Mouse (Mus musculus) spleen, postnatal 36 days (tissue): ENCODE measurements around the gene Fgf4.
"Not testable (repeated sequence)": the region's sequence is repeated elsewhere in the genome, so short reads cannot be mapped to it uniquely, and the experiment has no call there.

Experiments used
- DNase-seq, 2 experiments: peaks; one replicate each; pipeline ENCODE4 v3.0.0; 2022; ENCODE audit warnings: low spot score in 2 of 2, mixed read lengths in 1 of 2

The Fgf4 gene

DNA sequence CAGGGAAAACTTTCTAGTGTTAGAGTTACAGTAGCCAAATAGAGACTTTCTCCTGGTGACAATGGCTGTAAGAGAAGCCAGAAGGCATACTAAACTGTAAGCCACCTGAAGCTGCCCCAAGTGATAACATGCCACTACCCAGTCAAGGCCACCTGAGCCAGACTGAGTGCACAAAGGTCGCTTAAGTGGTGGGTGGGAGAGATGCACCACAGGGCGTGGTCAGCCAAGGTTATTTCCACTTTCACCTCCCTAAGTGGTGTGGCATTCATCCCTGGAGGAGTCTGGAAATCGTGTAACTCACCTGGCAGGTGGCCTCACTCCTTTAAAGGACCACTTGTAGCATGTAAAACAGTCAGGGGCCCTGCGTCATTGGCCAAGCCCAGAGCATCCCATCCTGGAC is 20.0 kb downstream of the Fgf4 start:
- no peak for DNase-seq

DNA sequence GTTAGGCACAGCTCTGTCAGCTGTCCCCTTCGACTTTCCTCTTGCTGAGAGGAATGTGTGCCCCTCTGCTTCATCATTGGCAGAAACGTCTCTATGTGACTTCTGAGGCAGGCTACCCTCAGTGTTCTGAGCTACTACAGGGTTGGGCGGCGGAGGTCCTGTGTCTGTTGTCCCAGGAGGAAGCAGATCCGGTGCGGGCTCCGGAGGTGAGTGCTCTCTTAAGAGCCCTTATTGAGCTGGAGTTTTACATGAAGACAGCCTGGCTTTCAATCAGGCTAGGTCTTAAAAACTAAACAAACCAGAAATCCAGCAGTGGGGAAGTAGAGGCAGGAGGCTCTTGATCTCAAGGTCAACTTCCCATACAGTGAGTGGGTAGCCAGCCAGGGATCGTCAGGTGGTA is 20.4 kb downstream of the Fgf4 start:
- DNase-seq = no peak

DNA sequence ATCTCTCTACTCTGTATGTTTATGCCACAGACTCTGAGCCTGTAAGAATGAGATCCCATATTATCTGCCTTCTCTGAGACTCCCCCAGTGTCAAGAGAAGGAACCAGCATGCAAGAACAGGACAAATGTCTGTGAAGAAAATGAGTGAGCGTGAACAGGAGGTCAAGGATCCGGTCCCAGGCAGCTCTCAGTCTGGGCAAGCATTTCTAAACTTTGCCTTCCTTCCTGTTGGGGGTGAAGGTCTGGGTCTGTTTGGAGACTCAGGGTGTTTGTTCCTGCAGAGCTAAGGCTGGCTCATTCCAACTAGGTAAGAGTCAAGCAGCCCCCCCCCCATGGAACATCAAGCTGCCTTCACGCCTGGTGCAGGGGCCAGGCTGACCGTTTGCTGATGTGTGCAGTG is 25.3 kb downstream of the Fgf4 start:
- DNase-seq = no peak

DNA sequence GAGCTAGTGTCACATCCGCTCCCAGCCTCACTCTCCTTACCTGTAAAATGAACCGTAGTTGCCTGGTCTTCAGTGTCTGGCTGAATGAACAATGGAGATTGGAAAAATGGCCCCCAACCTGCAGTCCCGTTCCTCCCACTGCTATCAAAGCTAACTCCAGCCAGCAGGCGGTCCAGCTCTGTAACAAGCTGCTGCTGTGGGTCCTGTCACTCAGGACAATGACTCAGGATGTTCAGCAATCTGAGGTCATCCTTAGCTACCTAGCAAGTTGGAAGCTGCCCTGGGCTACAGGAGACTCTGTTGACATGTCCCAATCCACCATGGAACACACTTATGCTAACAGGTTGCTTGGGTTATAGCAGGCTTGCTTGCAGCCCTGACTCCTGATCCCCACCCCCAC is 26.0 kb downstream of the Fgf4 start:
- DNase-seq = no peak

DNA sequence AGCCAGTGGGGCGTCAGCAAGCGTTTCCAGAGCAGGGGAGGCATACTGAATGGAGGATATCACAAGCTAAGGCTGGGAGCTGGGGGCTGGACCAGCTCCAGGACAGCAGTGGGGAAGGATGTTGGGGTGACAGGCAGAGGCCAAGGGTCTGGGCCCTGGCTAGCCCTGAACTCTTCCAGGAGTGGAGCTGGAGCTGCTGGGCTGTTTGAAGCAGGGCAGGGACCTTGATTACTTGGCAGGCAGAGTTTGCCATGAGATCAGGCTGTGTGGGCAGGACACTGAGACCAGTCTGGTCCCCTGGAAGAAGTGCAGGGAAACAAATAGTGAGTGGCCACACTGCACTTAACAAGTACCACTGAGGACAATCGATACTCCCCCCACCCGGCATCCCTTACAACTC is 27.1 kb downstream of the Fgf4 start:
- DNase-seq = no peak

DNA sequence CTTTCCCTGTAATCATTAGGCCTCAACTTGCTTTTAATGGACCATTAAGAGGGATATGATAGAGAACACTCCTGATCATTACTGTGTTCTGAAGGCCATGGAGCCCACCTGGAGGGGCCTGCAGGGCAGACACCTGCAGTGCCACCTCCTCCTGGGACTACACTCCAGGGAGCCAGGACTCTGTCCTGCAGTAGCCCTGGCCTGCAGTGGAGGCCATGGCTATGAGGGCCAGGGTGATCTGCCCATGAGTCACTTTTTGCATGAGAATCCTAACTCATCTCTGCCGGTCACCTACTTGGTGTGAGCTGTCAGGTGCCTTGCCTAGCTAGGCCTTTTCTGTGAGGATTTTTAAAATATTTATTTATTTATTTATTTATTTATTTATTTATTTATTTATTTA is 31.2 kb downstream of the Fgf4 start:
- DNase-seq = no peak

DNA sequence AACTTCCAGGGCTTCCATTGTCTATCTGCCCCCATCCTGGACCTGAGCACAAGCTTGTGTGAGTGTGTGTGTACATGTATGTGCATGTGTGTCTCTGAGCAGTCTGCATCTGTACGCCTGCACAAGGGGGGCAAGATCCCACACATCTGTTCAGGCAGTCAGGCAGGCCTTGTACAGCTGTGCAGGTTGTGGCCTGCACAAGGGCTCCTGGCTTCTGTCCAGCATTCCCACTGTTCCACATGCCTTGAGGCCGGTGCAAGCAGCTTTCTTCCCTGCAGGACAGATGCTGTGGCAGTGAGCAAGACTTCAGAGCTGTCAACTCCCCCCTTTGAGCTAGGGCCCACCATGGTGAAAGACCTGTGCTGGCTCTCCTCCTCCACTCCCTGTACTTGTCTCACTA is 35.9 kb downstream of the Fgf4 start:
- DNase-seq = no peak

DNA sequence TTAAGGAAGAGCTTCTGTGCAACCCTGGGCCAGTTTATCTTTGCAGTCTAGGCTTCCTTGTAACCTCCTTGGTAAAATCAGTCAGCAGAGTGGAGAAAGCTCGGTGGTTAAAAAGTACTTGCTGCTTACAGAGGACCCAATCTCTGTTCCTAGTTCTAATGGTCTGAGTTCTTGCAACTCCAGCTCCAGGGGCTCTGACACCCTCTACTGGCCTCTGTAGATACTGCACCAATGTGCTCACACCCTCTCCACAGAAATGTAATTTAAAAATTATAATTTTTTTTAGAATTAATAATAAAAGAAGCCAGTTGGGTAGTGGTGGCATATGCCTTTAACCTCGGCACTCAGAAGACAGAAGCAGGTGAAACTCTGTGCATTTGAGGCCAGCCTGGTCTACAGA is 40.5 kb downstream of the Fgf4 start:
- DNase-seq = no peak

DNA sequence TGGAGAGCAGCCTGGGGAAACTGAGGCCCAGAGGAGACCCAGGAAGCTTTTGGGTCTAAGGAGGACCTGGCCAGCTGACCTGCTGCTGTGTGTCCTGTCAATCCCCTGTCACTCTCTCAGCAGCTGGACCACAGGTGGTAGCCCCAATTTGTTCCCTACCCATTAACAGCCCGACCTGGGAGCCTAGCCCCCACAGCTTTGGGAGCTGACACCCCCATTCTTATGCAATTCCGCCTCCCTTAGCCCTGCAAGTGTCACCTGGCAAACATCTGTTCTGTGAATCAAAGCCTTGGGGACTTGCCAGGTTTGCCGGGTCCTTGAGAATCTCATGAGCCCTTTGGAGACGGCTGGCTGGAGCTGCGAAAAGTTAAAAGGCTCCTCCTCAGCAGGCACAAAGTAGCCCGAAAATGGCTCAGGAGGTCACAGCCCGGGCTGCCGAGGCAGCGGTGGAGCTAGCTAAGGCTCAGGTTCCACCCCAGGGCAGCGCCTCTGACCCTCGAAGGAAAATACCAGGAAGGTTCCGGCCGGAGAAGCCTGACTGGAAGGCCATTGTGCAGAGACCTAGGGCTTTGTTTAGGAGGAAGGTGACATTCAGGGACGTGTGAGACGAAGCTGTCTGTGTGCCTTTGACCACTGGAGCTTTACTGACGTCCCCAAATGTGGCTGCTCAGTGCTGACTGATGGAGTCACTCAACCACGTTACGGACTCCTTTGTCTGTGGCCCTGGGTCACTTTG is 41.6 kb downstream of the Fgf4 start:
- DNase-seq = no peak

DNA sequence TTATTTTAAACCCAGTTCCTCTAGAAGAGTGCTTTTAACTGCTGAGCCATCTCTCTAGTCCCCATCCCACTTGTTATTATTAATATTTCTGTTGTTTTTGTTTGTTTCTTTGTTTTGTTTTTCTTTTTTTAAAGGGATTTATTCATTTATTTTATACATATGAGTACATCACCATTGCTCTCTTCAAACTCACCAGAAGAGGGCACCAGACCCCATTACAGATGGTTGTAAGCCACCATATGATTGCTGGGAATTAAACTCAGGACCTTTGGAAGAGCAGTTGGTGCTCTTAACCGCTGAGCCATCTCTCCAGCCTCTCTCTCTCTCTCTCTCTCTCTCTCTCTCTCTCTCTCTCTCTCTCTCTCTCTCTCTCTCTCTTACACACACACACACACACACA is 43.5 kb downstream of the Fgf4 start:
- DNase-seq = not testable (repeated sequence)

DNA sequence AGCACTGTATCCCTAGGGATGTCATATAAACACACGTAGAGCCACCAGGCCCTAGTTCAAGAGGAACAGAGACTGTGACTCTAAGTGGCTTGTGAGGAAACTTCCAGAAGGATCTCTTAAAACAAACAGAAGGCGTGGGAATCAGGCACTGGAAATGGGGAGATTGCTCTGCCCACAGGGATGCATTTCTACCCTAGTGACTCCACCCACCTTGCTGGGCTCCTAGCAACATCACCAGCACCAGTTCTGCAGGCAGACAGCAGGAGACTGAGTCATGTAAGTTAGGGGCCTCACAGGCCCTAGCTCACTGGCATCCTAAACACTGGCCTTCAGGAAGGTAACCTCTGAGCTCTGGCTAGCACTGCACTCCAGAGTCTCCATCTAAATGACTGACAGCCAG is 44.7 kb downstream of the Fgf4 start:
- no peak for DNase-seq

DNA sequence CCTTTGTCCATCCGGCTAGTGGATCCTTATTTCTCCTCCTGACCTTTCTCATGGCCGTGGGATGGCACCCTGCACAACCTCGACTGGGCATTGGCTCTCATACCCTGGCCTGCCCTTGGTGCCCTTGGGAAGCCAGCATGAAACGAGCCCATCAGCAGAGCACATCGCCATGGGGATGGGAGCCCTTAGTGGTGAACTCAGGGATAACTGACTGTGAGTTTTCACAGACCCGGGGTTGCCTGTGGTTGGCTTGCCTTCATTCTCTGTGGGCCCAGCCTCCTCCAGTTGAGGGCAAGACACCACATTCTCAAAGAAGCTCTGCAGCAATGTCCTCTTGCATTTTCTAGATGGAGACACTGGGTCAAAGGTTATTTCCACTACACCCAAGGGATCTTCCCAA is 45.2 kb downstream of the Fgf4 start:
- no peak for DNase-seq

DNA sequence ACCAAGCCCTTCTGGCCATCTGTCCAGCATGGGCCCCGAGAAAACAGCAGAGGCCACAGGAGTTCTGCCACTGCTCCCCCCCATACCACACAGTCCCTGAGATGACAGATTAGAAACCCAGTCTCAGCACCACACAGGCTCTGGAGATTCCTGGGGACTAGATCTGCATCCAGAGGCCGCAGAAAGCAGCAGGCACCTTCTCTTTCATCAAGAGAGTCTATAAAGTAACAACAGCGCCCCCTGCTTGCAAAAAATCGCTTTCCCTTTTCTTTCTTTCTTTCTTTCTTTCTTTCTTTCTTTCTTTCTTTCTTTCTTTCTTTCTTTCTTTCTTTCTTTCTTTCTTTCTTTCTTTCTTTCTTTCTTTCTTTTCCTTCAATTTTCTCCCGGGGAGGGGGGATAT is 47.0 kb downstream of the Fgf4 start:
- DNase-seq = no peak

DNA sequence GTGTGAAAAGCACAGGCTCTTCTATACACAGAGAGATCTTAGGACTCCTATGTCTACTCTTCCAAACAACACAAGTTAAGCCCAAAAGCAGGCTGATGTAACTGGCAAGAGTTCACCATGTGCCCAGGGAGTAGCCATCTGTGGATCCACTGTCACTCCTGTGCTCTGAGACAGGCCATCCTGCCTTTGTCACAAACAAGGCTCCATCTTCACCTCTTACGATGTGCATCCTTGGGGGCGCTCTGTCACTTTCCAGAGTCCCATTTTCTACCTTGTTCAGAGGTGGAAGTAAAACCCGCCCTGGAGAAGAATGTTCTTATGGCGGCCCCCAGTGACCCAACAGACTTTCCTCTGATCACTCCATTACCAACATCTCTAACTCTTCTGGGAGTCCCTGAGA is 47.5 kb downstream of the Fgf4 start:
- no peak for DNase-seq

DNA sequence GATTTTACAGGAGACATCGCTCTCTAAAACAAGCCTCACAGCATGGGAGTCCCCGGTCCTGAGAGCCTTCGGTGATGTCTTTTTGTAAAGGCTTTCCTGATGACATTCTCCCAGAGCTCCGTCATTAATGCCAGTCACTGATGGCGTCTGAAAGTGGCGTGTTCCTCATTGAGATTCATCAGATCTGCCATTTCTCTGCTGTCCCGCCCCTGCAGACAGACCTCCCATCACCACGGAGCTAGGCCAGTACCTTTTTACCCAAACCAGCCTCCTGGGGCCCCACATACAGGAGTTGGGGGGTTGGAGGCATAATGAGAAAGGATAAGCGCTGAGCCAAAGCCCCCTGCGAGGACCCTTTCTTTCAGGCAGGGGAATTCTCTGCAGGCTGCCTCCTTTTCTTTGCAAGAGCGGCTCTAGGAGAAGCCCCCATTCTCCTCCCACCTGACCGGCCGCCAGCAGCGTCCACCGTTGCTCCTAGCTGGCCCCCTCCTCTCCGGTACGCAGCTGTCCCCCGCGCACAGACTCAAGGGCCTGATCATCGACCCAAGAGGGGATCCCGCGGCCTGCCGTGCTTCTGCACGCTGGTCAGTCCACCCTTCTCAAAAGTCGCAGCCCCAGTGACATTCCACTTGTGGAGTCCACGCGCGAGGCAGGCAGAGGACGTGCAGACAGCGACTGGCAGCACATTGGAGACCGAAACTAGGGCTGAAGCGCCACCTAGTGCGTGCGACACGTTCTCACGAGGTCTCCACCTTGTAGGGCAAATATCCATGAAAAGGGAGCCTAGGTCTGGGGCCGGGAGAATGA is 48.3 kb downstream of the Fgf4 start:
- peak; percentile 24 to 26 for DNase-seq

DNA sequence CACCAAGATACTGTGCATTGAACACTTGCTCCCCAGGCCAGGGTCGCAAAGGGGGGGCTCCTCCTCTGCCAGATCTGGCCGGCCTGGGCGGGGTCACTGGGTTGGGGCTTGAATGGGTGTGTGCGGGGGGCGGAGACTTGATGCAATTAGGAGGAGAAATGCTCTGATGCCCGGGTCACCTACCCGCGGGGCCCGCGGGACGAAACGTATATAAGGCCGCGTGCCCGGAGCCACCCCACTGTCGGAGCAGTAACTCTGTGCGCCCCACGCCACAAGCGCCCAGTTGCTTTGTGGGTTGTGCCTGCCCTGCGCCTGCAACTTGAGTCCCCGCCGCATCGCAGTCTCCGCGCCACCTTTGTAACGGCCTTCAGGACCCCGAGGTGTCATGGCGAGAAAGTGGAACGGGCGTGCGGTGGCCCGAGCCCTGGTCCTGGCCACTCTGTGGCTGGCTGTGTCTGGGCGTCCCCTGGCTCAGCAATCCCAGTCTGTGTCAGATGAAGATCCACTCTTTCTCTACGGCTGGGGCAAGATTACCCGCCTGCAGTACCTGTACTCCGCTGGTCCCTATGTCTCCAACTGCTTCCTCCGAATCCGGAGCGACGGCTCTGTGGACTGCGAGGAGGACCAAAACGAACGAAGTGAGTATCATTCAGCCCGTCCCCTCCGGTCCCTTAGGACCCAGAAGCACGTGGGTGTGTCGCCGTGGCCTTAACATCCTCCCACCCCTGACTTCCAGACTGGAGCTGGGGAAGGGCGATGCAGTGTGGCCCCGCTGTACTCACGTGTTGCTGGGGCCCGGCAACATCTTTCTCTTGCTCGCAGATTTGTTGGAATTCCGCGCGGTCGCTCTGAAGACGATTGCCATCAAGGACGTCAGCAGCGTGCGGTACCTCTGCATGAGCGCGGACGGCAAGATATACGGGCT is 49.4 kb downstream of the Fgf4 start, which contains the start of gene Fgf15:
Fgf15 (plus strand) TSS at position 238 of the 925 bp plus-strand sequence.
- DNase-seq = peak in 1 of 2 experiments; percentile 3

DNA sequence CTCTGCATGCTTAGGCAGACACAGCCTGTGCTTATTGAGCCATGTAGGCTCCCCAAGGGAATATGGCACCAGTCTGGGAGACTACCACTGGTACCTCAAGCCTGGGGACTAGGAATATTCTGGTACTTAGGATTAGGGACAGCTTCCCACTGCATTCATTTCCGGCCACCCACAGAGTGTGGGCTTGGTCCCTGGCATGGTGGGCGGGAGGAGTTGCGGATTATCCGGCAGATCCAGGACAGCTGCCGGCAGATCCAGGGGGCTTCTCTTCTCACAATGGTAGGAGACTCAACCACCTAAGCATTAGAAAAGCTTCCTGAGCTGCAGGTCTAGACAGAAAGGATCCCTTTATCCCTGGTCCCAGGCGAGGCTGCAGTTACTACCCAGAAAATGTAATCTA is 51.3 kb downstream of the Fgf4 start:
- no peak for DNase-seq

DNA sequence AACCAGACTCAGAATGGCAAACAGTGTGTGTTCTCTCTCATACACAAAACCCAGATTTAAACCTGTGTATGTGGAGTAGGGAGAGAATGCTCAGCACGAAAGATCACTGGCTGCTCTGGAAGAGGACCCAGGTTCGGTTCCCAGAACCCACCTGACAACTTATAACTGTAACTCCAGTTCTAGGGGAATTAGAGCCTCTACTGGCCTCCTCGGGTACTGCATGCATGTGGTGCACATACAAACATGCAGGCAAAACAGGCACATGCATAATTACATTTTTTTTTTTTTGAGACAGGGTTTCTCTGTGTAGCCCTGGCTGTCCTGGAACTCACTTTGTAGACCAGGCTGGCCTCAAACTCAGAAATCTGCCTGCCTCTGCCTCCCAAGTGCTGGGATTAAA is 58.3 kb downstream of the Fgf4 start:
- DNase-seq = not testable (repeated sequence)

DNA sequence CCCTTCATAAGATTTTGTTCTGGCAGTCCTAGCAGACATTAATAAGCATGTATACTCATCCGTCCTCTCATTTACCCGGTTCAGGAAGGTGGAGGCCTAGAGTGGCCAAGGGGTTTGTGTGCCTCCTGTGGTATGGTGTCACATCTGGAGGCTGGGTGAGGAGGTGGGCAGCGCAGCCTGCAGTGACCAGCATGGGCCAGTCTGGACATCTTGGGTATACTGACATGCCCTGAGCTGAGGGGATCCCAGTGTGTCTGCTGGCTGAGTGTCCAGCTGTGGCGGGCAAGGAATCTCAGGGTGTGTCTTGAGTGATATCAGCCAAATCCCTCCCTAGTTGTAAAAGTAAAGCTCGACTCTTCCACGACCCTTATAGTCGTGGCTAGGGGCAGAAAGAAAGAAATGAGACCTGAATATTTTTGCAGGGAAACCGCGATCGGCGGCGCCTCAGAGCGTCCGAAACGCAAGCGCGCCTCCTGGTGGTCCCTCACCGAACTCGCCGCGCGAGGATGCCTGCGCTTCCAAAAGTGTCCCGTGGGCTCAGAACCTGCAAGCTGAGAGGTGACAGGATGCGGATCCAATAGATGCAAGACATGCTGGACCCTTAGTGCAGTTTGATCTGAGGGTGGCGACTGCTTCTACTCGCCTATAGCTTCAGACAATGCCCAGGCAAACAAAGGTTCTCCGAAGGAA is 59.7 kb downstream of the Fgf4 start:
- DNase-seq = no peak

DNA sequence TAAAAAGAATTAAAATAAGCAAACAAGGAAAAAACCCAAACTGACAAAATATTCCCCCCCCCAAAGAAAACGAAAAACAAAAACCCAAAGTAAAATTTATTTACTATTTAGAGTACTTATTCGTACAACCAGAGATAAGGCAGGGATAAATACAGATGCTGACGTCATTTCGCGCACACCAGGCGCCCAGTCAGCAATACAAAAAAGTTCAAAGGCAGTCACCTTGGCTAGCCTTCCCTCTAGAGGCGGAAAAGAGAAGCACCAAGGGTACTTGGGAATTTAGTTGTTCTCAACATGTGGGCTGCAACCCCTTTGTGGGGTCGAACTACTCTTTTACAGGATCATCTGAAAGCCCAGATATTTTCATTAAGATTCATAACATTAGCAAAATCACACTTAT is 60.6 kb downstream of the Fgf4 start:
- DNase-seq = no peak

DNA sequence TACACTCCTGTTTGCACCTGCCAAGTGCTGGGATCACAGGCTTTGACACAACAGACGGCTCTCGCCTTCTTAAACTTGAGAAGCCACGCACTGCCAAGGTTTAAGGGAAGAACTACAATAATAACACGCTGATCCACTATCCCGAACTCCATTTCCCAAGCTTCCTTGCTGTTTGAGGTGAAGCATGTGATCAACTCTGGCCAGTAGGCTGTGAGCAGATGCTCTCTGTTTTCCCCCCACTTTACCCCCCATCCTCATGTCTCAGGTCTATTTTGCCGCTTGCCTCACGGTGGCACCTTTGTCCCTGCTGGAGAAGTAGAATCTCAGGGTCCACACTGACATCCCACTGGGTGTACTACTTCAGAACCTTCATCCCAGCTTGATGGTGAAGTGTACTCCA is 61.5 kb downstream of the Fgf4 start:
- DNase-seq = no peak

DNA sequence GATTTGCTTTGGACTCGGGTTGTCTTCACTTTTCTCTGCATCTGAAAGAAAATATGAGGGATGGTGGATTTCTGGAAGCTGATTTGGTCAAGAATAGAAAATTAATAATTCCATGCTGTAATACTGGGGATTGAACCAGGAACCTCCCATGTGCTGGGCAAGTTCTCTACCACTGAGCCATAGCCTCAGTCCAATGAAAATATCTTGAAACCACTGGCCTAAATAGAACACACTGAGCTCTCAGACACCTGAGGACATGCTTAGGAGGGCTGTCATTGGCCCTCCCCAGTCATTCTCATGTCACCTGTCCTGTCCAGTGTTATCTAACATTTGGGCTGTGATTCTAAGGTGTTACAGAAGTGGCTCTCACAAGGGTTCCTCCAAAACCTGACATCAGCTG is 64.0 kb downstream of the Fgf4 start:
- no peak for DNase-seq
